Mouse (Mus musculus) cerebellum, adult 11 months (tissue): ENCODE measurements around the gene Chd9.

ENCODE experiments used
- DNase-seq: peaks from one replicate; pipeline ENCODE4 v3.0.0; 2022

Chd9 gene

GRCm38 (mm10) chr8:91098106-91098505, 270.0 kb downstream of the Chd9 start:
- DNase-seq, result no peak
